Mouse (Mus musculus): ENCODE results near the gene Lrrfip2. TPM values are rescaled to one million over a fixed set of nuclear protein-coding genes. Genes with fewer than 3 reads are reported as not detected.

The Lrrfip2 gene
- polyA plus RNA-seq, 1 experiment from 2014 or later: 50.7 TPM

GRCm38 (mm10) chr9:111086995-111087606 is 30.3 kb upstream of the Lrrfip2 start:
- 25% methylated on average over 3 of the region's 3 CpGs for WGBS
- DNase-seq (no peak), ATAC-seq (ENCODE audit: low FRiP score, low TSS enrichment) (no peak)
- no peak overlapping the region for H3K9ac ChIP-seq (replicated peaks; ENCODE audit: low read length)
- H3K27me3 ChIP-seq (ENCODE audit: control insufficient read depth, insufficient read depth, low read length): no peaks in the 10 kb centered on the region
- no peaks in the 10 kb centered on the region for H3K4me1 ChIP-seq (ENCODE audit: control insufficient read depth, insufficient read depth, low read length)
- H3K27ac ChIP-seq (replicated peaks; ENCODE audit: low read depth, low read length): no peak overlapping the region
- H3K4me2 ChIP-seq (ENCODE audit: low read length): no peak overlapping the region
- H3K4me3 ChIP-seq (replicated peaks; ENCODE audit: low read depth, low read length): no peak overlapping the region
- H3K9me3 ChIP-seq (ENCODE audit: control insufficient read depth, low read length): no peaks in the 10 kb centered on the region
- H3K36me3 ChIP-seq (ENCODE audit: control insufficient read depth, insufficient read depth, low read length): no peaks in the 10 kb centered on the region

DNA sequence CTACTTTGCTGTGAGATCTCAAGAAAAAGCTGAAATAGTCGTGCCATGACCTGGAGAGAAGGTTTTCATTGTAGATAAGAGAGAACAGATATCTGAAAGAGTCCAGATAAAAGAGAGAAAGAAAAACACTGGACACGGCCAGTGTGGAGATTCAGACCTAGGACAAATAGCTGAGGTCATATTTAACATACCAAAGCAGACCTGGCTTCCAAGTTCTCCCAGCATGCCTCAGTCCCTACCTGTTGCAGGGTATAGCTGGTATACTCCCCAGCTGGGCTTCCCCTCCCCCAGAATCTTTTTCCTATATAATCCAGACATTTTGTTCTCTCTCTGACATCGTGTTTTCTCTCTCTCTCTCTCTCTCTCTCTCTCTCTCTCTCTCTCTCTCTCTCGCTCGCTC is 29.4 kb upstream of the Lrrfip2 start:
- no peak overlapping the region for H3K4me3 ChIP-seq (replicated peaks; ENCODE audit: low read depth, low read length)
- H3K27ac ChIP-seq (replicated peaks; ENCODE audit: low read depth, low read length): no peak overlapping the region
- no peaks in the 10 kb centered on the region for H3K9me3 ChIP-seq (ENCODE audit: control insufficient read depth, low read length)
- no peak for ATAC-seq (ENCODE audit: low FRiP score, low TSS enrichment)
- H3K36me3 ChIP-seq (ENCODE audit: control insufficient read depth, insufficient read depth, low read length): no peaks in the 10 kb centered on the region
- no peaks in the 10 kb centered on the region for H3K27me3 ChIP-seq (ENCODE audit: control insufficient read depth, insufficient read depth, low read length)
- DNase-seq: no peak
- H3K9ac ChIP-seq (replicated peaks; ENCODE audit: low read length): no peak overlapping the region
- H3K4me2 ChIP-seq (ENCODE audit: low read length): no peak overlapping the region
- H3K4me1 ChIP-seq (ENCODE audit: control insufficient read depth, insufficient read depth, low read length): no peaks in the 10 kb centered on the region
- WGBS: 7% methylated on average over 5 of the region's 5 CpGs

DNA sequence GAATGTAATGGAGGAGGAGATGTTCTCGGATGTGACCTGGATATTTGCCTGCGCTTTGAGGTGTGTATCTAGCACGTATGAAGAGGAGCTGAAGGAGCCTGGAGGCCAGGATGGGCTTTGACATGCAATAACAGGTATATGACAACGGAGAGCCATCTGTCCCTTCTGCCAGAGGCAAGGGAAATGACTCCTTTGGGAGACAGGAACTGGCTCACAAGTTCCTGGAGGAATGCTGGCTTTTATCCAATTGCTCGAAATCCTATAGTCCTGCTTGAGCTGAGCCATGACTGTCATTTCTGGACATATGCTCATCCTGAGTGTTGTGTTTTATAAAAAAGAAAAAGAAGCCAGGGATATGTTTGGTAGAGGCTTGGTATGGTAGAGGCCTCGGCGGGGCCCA is 28.5 kb upstream of the Lrrfip2 start:
- ATAC-seq (ENCODE audit: low FRiP score, low TSS enrichment) (no peak), DNase-seq (no peak)
- no peak overlapping the region for H3K27ac ChIP-seq (replicated peaks; ENCODE audit: low read depth, low read length)
- no peak overlapping the region for H3K4me3 ChIP-seq (replicated peaks; ENCODE audit: low read depth, low read length)
- H3K27me3 ChIP-seq (ENCODE audit: control insufficient read depth, insufficient read depth, low read length): no peaks in the 10 kb centered on the region
- no peak overlapping the region for H3K4me2 ChIP-seq (ENCODE audit: low read length)
- H3K4me1 ChIP-seq (ENCODE audit: control insufficient read depth, insufficient read depth, low read length): no peaks in the 10 kb centered on the region
- H3K36me3 ChIP-seq (ENCODE audit: control insufficient read depth, insufficient read depth, low read length): no peaks in the 10 kb centered on the region
- WGBS: 35% methylated on average over 7 of the region's 7 CpGs
- no peak overlapping the region for H3K9ac ChIP-seq (replicated peaks; ENCODE audit: low read length)
- no peaks in the 10 kb centered on the region for H3K9me3 ChIP-seq (ENCODE audit: control insufficient read depth, low read length)

DNA sequence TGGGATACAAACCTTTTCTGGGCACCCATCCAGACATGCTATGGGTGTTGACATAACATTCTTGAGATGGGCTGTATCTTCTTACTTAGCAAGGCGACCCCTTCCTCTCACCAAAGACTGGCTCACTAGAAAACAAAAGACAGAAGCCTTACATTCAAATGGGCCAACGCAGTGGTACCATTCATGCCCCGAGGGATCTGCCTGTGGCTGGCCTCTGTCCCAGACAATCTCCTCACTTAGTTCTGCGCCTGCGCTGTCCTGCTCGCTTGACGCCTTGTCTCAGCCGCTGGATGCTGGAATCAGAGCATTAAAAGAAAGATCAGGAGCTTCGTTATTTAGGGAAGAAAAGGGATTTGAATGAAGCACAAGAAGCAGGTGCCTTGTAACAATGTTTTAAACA is 24.7 kb upstream of the Lrrfip2 start:
- H3K4me1 ChIP-seq (ENCODE audit: control insufficient read depth, insufficient read depth, low read length): no peaks in the 10 kb centered on the region
- no peaks in the 10 kb centered on the region for H3K27me3 ChIP-seq (ENCODE audit: control insufficient read depth, insufficient read depth, low read length)
- H3K27ac ChIP-seq (replicated peaks; ENCODE audit: low read depth, low read length): no peak overlapping the region
- H3K4me3 ChIP-seq (replicated peaks; ENCODE audit: low read depth, low read length): no peak overlapping the region
- no peaks in the 10 kb centered on the region for H3K9me3 ChIP-seq (ENCODE audit: control insufficient read depth, low read length)
- H3K36me3 ChIP-seq (ENCODE audit: control insufficient read depth, insufficient read depth, low read length): no peaks in the 10 kb centered on the region
- no peak overlapping the region for H3K4me2 ChIP-seq (ENCODE audit: low read length)
- no peak for ATAC-seq (ENCODE audit: low FRiP score, low TSS enrichment)
- no peak overlapping the region for H3K9ac ChIP-seq (replicated peaks; ENCODE audit: low read length)
- 65% methylated on average over 9 of the region's 9 CpGs for WGBS
- DNase-seq: peak; percentile 49

DNA sequence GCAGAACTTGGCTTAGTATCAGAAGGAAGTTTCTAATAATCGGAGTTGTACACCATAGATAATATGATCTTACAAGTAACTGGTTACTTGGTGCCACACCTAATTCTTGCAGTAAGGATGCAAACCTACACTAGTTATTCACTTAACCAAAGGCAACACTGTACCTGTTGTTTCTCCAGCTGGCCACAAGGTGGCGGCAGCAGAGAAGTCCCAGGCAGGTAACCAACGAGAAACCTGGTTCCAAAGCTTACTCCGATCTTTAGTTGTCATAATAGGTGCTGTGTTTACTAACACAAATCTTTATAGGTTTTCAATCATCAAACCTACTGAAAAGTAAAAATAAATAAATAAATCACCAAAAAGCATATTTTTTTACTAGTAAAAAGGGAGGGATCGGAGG is 24.3 kb upstream of the Lrrfip2 start:
- Histone ChIP-seq H3K9ac (replicated peaks; ENCODE audit: low read length) (no peak overlapping the region), H3K4me3 (replicated peaks; ENCODE audit: low read depth, low read length) (no peak overlapping the region), H3K9me3 (ENCODE audit: control insufficient read depth, low read length) (no peaks in the 10 kb centered on the region), H3K4me2 (ENCODE audit: low read length) (no peak overlapping the region), H3K4me1 (ENCODE audit: control insufficient read depth, insufficient read depth, low read length) (no peaks in the 10 kb centered on the region), H3K27me3 (ENCODE audit: control insufficient read depth, insufficient read depth, low read length) (no peaks in the 10 kb centered on the region), H3K27ac (replicated peaks; ENCODE audit: low read depth, low read length) (no peak overlapping the region), H3K36me3 (ENCODE audit: control insufficient read depth, insufficient read depth, low read length) (no peaks in the 10 kb centered on the region)
- DNase-seq (peak; percentile 82), ATAC-seq (ENCODE audit: low FRiP score, low TSS enrichment) (no peak)
- WGBS: 34% methylated on average over 5 of the region's 5 CpGs

DNA sequence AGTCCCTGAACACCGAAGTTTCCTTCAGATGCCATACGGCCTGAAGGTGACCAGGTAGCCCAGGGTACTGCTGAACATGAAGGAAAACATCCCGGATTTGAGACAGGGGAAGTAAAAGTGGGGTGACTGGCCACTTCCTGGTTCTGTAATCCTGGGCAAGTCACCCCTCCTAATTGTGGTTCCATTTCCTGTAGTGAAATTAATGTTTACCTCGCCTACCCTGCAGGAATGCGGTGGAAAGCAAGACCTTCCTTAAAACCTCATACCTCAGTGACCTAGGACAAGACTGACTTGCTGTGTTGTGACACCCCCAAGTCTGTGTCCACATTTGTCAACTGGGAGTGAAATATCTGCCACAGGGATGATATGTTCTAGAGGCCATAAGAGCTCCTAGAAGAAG is 22.8 kb upstream of the Lrrfip2 start:
- H3K4me1 ChIP-seq (ENCODE audit: control insufficient read depth, insufficient read depth, low read length): no peaks in the 10 kb centered on the region
- H3K27me3 ChIP-seq (ENCODE audit: control insufficient read depth, insufficient read depth, low read length): no peaks in the 10 kb centered on the region
- H3K4me3 ChIP-seq (replicated peaks; ENCODE audit: low read depth, low read length): no peak overlapping the region
- no peak overlapping the region for H3K9ac ChIP-seq (replicated peaks; ENCODE audit: low read length)
- H3K27ac ChIP-seq (replicated peaks; ENCODE audit: low read depth, low read length): no peak overlapping the region
- H3K9me3 ChIP-seq (ENCODE audit: control insufficient read depth, low read length): no peaks in the 10 kb centered on the region
- no peak for DNase-seq
- 84% methylated on average over 5 of the region's 5 CpGs for WGBS
- H3K36me3 ChIP-seq (ENCODE audit: control insufficient read depth, insufficient read depth, low read length): no peaks in the 10 kb centered on the region
- H3K4me2 ChIP-seq (ENCODE audit: low read length): no peak overlapping the region
- ATAC-seq (ENCODE audit: low FRiP score, low TSS enrichment): no peak

- no peaks in the 10 kb centered on the region for H3K4me1 ChIP-seq (ENCODE audit: control insufficient read depth, insufficient read depth, low read length)
- no peaks in the 10 kb centered on the region for H3K27me3 ChIP-seq (ENCODE audit: control insufficient read depth, insufficient read depth, low read length)
- H3K9ac ChIP-seq (replicated peaks; ENCODE audit: low read length): no peak overlapping the region
- no peaks in the 10 kb centered on the region for H3K9me3 ChIP-seq (ENCODE audit: control insufficient read depth, low read length)
- no peak overlapping the region for H3K4me3 ChIP-seq (replicated peaks; ENCODE audit: low read depth, low read length)
- no peak overlapping the region for H3K27ac ChIP-seq (replicated peaks; ENCODE audit: low read depth, low read length)
- no peaks in the 10 kb centered on the region for H3K36me3 ChIP-seq (ENCODE audit: control insufficient read depth, insufficient read depth, low read length)
- H3K4me2 ChIP-seq (ENCODE audit: low read length): no peak overlapping the region
- DNase-seq (no peak), ATAC-seq (ENCODE audit: low FRiP score, low TSS enrichment) (no peak)
- 88% methylated on average over 7 of the region's 7 CpGs for WGBS
These were observed 21.7 kb upstream of the Lrrfip2 start for GRCm38 (mm10) chr9:111095710-111096109.

GRCm38 (mm10) chr9:111096419-111097326 is 20.7 kb upstream of the Lrrfip2 start:
- ATAC-seq (ENCODE audit: low FRiP score, low TSS enrichment): no peak
- WGBS: 89% methylated on average over 16 of the region's 16 CpGs

GRCm38 (mm10) chr9:111097543-111097942 is 19.8 kb upstream of the Lrrfip2 start:
- 75% methylated on average over 6 of the region's 6 CpGs for WGBS
- ATAC-seq (ENCODE audit: low FRiP score, low TSS enrichment): no peak
- no peaks in the 10 kb centered on the region for H3K9me3 ChIP-seq (ENCODE audit: control insufficient read depth, low read length)

More at GRCm38 (mm10) chr9:111096419-111097326, 20.7 kb upstream of the Lrrfip2 start:
- Histone ChIP-seq H3K4me1 (ENCODE audit: control insufficient read depth, insufficient read depth, low read length) (no peaks in the 10 kb centered on the region), H3K27ac (replicated peaks; ENCODE audit: low read depth, low read length) (no peak overlapping the region), H3K9ac (replicated peaks; ENCODE audit: low read length) (no peak overlapping the region), H3K4me3 (replicated peaks; ENCODE audit: low read depth, low read length) (no peak overlapping the region), H3K36me3 (ENCODE audit: control insufficient read depth, insufficient read depth, low read length) (no peaks in the 10 kb centered on the region), H3K27me3 (ENCODE audit: control insufficient read depth, insufficient read depth, low read length) (no peaks in the 10 kb centered on the region), H3K9me3 (ENCODE audit: control insufficient read depth, low read length) (no peaks in the 10 kb centered on the region), H3K4me2 (ENCODE audit: low read length) (no peak overlapping the region)
- DNase-seq: no peak

More at GRCm38 (mm10) chr9:111097543-111097942, 19.8 kb upstream of the Lrrfip2 start:
- no peak for DNase-seq
- H3K27ac ChIP-seq (replicated peaks; ENCODE audit: low read depth, low read length): no peak overlapping the region
- no peak overlapping the region for H3K9ac ChIP-seq (replicated peaks; ENCODE audit: low read length)
- no peaks in the 10 kb centered on the region for H3K4me1 ChIP-seq (ENCODE audit: control insufficient read depth, insufficient read depth, low read length)
- H3K4me3 ChIP-seq (replicated peaks; ENCODE audit: low read depth, low read length): no peak overlapping the region
- H3K36me3 ChIP-seq (ENCODE audit: control insufficient read depth, insufficient read depth, low read length): no peaks in the 10 kb centered on the region
- H3K4me2 ChIP-seq (ENCODE audit: low read length): no peak overlapping the region
- no peaks in the 10 kb centered on the region for H3K27me3 ChIP-seq (ENCODE audit: control insufficient read depth, insufficient read depth, low read length)

Data from midbrain, embryonic 14.5 days (tissue).